Mouse (Mus musculus): ENCODE results near the gene Hpdl.

Gene Hpdl

DNA sequence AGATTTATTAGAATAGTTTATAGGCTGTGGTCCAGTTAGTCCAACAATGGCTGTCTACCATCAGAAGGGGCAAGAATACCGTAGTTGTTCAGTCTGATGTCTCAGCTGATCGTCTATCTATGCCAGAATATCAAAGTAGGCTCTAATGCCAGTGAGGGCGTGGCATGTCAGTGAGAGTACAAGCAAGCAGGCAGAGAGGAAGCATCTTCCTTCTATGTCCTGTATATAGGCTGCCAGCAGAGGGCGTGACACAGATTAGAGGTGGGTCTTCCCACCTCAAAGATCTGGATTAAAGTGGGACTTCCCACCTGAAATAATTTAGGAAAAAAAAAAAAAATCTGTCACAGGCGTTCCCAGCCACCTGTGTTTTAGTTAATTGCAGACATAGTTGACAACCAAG lies 21.6 kb downstream of the Hpdl start:
- DNase-seq (ENCODE audit: low read depth, low spot score), result no peak

DNA sequence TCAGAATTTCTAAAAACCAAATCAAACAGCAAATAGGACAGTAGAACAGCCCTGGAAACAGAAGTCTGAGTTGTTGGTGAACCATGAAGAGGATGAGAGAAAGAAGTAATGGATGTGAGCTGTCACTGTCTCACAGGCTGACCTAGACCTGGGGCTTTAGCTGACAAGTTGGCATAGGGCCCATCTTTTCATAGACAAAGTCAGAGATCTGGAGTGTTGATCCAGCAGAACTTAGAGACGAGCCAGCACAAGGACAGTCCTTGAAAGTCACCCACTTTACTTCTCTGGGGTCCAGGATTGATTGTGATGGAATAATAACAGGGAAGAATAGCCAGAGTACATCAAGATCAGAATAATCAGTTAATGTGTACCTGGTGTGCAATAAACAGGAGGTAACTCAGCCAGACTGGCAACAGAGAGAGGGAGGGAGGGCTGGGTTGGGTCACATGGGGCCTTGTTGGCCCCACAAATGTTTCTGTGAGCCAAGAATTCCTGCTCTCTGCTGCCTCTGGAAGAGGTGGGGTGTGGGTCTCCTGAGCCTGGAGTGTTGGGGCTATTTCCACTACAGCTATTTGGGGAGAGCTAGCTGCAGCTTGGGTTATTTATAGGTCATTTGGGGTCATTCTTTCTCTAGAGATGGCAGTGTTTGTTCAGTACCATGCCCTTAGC lies 24.9 kb downstream of the Hpdl start:
- DNase-seq (ENCODE audit: low read depth, low spot score), result peak; percentile 62

DNA sequence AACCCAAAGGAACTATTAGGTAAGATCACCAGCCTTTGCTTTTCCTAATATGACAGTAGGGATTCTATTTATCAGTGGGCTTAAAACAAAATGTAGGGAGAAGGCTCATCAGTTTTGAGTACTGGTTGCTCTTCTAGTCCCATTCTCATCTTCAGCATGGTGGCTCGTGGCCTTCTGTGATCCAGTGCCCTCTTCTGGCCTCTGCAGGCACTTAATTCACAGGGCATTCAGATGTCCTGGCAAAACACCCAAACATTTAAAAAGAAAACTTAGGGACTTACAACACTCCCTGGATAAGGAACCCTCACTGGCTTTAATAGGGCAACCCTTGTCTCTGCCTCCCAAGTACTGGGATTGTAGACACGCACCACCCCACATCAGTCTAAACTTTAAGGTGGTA lies 27.2 kb downstream of the Hpdl start:
- no peak for DNase-seq (ENCODE audit: low read depth, low spot score)

DNA sequence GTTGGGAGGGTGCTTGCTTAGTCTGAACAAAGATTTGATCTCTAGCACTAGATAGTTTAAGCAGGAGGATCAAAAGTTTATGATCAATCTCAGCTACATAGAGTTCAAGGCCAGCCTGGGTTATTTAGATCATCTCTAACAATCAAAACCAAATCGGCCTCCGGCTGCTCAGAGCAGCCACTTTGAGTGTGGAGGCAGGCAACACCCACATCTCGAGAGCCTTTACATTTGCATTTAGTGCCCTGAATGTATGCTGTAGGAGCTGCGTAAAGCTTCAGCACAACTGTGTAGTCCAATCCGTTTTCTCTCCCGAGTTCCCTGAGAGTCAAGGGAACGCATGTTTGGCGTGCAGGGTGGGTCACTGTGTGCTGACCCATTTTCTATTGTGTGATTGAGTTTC lies 29.1 kb downstream of the Hpdl start:
- DNase-seq (ENCODE audit: low read depth, low spot score), result no peak

DNA sequence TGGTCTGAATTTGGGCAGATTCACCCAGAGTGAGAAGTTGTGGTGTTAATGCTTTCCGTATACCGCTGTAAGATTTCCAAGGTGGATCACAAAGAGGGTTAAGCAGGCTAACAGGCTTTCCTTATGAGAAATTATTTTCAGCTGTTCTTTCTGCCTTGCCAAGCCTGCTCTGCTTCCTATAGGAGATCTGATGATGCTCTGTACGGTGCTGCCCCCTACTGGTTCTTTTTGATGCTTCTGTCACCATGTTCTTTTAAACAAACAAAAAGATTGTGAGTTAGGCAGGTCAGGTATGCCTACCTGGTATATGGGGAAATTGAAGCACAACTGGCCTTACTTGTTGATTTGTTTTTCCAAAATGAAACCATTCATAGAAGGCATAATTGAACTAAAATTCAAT lies 32.6 kb downstream of the Hpdl start:
- DNase-seq (ENCODE audit: low read depth, low spot score), result peak; percentile 74

DNA sequence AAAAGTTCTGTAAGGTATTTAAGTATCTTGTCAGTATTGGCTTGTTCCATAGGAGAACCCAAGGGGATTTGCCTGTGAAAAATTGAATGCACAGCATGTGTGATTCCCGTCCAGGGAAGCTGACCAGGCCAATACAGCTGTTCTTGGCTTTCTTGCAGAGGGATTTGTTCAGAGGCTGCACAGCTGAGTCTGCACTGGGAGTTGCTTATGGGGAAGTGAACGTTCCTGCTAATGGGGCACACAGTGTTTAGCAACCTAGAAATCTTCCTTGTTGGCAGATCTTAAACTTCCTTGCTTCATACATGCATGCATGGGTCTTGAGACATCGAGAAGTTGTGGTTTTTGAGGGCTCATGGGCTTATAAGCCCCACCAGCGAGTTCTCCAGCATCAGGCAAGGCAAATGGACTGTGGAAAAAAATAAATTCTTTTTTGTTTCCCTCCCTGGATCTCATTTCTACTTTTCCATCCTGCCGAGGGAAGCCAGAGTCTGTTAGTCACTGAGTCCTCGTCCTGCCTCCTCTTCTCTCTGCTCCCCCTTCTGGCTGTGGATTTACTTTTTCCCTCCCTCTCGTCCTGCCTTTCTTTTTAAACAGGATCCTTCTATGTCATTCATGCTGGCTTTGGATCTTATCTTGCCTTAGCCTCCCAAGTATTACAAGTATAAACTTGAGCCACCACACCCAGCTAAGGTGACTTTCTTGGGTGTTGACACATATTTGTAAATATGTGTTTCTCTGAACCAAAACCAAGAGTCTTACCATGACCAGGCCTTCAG lies 33.3 kb downstream of the Hpdl start:
- peak; percentile 36 for DNase-seq (ENCODE audit: low read depth, low spot score)

DNA sequence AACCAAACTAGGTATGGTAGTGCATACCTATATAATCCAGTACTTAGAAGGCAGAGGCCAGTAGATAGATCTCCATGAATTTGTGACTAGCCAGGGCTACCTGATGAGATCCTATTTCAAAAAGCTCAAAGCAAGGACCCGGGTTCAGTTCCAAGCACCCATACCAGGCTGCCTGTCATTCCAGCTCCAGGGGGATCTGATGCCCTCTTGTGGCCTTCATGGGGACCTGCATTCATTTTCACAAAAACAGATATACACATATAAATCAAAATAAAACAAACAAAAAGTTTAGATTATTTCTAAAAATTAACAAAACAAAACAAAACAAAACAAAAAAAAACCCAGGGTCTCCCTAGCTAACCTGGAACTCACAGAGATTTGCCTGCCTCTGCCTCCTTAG lies 34.9 kb downstream of the Hpdl start:
- DNase-seq (ENCODE audit: low read depth, low spot score), result no peak

DNA sequence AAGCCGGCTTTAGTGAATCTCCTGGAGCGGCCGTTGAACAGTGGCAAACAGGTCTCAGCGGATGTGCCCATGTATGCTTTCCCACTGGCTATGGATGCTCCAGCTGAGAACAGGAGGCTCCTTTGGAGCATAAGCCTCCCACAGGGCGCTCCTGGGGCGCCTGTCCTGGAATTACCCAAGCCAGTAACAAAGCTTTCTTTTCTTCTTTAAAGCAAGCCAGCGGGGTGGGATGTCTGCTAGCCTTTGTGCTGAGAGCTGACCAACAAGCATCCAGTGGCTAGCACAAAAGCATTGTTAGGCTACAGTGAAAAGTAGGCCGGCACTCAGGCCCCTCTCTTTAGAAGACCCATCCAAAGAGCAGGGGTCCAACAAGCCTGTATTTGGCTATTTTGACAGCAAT lies 39.3 kb downstream of the Hpdl start:
- no peak for DNase-seq (ENCODE audit: low read depth, low spot score)

DNA sequence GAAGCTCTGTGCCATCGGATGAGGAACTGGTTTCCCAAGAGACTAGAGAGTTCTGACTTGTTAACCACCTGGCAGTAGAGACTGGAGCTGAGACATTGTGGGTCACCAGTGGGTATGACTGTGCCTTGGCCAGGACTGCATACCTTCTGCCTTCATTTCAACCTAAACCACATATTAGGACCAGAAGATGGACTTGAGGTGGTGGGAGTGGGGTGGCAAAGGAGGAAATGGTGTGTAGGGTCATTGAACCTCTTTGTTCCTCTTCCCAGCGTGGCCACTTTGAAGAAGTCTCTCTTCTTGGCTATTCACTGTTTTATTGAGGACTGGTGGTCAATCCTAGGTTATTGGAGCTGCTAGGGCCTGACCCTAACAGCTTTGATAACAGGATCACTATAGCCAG lies 40.1 kb downstream of the Hpdl start:
- DNase-seq (ENCODE audit: low read depth, low spot score), result no peak

DNA sequence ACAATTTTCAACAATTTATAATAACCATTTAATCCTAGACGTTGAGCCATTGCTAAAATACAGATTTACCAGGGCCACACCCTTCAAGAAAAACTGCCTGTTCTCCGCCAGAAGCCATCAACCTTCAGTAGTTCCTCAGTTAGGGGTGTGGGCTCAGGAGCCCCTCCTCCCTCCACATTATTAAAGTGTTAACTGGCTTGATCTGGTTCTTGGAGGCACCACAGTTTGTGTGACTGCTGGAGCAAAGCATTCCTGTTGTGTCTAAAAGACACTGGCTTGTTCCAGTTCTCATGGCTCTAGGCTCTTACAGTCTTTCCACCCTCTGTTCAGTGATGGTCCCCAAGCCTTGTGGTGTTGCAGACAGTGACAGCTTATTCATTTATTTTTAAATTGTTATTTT lies 41.0 kb downstream of the Hpdl start:
- DNase-seq (ENCODE audit: low read depth, low spot score), result no peak

DNA sequence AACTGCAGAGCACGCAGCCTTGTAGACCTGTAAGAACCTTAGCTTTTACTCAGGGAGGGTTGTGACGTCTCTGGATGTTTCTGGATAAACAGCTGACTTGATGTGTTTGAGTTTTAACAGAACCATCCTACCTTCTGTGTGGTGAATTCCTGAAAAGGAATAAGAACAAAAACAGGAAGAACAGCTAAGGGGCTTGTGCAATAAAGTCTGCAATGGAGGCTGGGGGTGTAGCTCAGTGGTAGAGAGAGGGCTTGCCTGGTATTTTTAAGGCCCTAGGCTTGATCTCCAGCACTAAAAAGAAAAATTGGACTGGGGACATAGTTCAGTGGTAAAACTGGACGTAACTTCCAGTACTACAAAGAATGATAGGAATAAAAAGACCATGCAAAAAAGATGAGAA lies 44.4 kb downstream of the Hpdl start:
- no peak for DNase-seq (ENCODE audit: low read depth, low spot score)

DNA sequence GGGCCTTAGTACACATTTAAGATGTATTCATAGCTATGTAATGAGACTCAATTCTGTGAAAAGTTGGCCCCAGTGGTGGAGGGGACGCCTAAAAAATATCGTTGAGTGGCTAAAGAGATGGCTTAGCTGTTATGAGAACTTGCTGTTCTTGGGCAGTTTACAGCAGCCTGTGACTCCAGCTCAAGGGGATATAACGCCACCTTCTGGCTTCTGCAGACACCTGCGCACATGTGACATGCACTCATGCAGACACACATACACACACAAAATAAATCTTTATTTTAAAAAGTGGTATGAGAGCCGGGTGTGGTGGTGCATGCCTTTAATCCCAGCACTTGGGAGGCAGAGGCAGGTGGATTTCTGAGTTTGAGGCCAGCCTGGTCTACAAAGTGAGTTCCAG lies 45.1 kb downstream of the Hpdl start:
- no peak for DNase-seq (ENCODE audit: low read depth, low spot score)
